Mouse (Mus musculus): ENCODE data around the gene Gm20481.

DNA sequence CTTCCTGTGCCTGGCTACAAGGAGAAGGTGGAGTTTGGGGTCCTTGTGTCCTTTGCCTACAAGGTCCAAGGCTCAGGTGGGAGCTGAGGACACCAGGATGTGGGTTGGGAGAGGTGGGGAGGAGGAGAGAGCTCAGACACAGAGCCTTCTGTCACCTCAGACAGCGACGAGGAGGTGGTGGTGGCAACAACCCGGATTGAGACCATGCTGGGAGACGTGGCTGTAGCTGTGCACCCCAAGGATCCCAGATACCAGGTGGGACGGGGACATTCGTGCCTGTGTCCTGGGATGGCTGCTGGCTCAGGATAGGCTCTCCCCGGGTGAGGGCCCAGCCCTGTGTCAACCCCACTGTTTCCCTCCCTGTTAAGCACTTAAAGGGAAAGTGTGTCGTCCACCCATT lies 41.7 kb downstream of the Gm20481 start:
- TF ChIP-seq POLR2A (IDR thresholded peaks at IDR 0.05; ENCODE audit: low read depth, low read length) (no peak), CTCF (IDR thresholded peaks at IDR 0.05; ENCODE audit: extremely low read depth, insufficient read length, insufficient replicate concordance, low read depth, low read length) (no peak)

Measured in small intestine, adult 2 months (tissue).